Mouse (Mus musculus) ES-Bruce4 (cell line): ENCODE data around the gene Mtnr1b. TPM values are rescaled to one million over a fixed set of nuclear protein-coding genes. Genes with fewer than 3 reads are reported as not detected.

Source experiments
- H3K27ac ChIP-seq: 2 replicates; pipeline ENCODE4 v1.5.1; 2012; ENCODE audit warnings: low read length, inconsistent platforms; ENCODE audit not compliant: insufficient read depth
- H3K27me3 ChIP-seq: 2 replicates; pipeline ENCODE4 v1.6.1; 2012; ENCODE audit warnings: mild to moderate bottlenecking, low read length, inconsistent platforms; ENCODE audit not compliant: control insufficient read depth, poor library complexity, insufficient read depth, severe bottlenecking
- H3K36me3 ChIP-seq: 2 replicates; pipeline ENCODE4 v1.6.1; 2012; ENCODE audit warnings: inconsistent platforms, mild to moderate bottlenecking, low read length, moderate library complexity; ENCODE audit not compliant: control insufficient read depth, poor library complexity, insufficient read depth, severe bottlenecking
- H3K4me1 ChIP-seq: one replicate; pipeline ENCODE4 v1.8.1; 2011; ENCODE audit warnings: low read length; ENCODE audit not compliant: control insufficient read depth, insufficient read depth
- H3K4me3 ChIP-seq: 2 replicates; pipeline ENCODE4 v1.5.1; 2011; ENCODE audit warnings: low read depth, mild to moderate bottlenecking, low read length
- H3K9ac ChIP-seq: 2 replicates; pipeline ENCODE4 v1.6.1; 2012; ENCODE audit warnings: low read depth, mild to moderate bottlenecking, inconsistent platforms; ENCODE audit not compliant: poor library complexity, severe bottlenecking
- H3K9me3 ChIP-seq: replicated peaks from 2 replicates; pipeline ENCODE4 v1.6.1; 2012; ENCODE audit warnings: mild to moderate bottlenecking, low read length, inconsistent platforms; ENCODE audit not compliant: control insufficient read depth, poor library complexity, insufficient read depth, severe bottlenecking
- CTCF ChIP-seq: IDR thresholded peaks from one replicate; pipeline ENCODE4 v1.8.1; 2011; ENCODE audit warnings: low read depth, low read length
- EP300 ChIP-seq: IDR thresholded peaks from 2 replicates; pipeline ENCODE4 v1.6.1; 2011; ENCODE audit warnings: low read depth, low read length; ENCODE audit not compliant: insufficient read depth
- POLR2A ChIP-seq: IDR thresholded peaks from one replicate; pipeline ENCODE4 v1.8.1; 2011; ENCODE audit warnings: low read length; ENCODE audit not compliant: insufficient read depth
- polyA plus RNA-seq: library from polyadenylated mRNA; stranded (reverse); fragments of >200 nt; gene quantifications from 2 replicates; pipeline ENCODE4 v1.2.4, GENCODE M21; 2011; ENCODE audit warnings: low read depth; ENCODE audit not compliant: missing spikeins, insufficient read depth, insufficient read length

The Mtnr1b gene
- polyA plus RNA-seq, 1 experiment = not detected

DNA sequence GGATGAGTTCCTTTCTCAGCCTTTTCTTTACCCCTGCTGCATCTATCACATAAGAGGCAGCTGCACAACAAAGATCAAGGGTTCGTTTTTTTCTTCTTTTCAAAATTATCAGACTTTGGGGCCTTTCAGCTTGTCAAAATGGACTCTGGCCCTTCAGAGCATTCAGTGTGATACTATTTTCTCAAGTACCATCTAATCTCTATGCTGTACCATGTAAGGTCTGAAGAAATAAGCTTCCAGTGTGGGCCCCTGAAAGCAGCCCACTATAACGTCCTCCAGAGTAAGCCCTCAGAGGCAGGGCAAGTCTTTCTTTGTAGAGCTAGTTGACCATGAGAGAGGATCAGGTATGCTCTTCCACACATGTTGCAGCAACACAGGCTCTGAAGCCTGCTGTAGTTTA, 87.7 kb downstream of the Mtnr1b start:
- Histone ChIP-seq H3K9ac (no peak overlapping the region), H3K36me3 (no peaks in the 10 kb centered on the region), H3K27me3 (no peaks in the 10 kb centered on the region), H3K9me3 (no peaks in the 10 kb centered on the region), H3K4me3 (no peak overlapping the region), H3K27ac (no peak overlapping the region), H3K4me1 (no peaks in the 10 kb centered on the region)
- TF ChIP-seq CTCF = no peak
- no peak for TF ChIP-seq EP300
- no peak for TF ChIP-seq POLR2A

DNA sequence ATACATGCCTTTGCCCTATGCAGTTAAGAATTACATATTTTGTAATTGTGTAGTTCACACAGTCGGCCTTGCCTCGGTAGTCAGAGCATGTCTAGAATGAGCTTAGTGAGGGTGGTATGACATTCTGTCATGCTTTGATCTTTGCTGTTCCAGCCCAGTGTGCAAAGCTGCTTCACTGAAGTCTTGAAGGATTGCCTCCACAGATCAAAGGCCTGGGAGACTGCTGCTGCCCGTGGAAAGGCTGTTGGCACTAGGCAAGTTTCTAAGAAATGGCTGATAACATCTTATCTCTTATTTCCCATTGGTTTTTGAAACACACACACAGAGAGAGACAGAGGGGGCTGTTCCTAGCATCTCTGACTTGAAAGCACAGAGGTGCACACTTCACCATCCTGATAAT, 88.2 kb downstream of the Mtnr1b start:
- Histone ChIP-seq H3K4me3 (no peak overlapping the region), H3K4me1 (no peaks in the 10 kb centered on the region), H3K27me3 (no peaks in the 10 kb centered on the region), H3K36me3 (no peaks in the 10 kb centered on the region), H3K9ac (no peak overlapping the region), H3K27ac (no peak overlapping the region), H3K9me3 (no peaks in the 10 kb centered on the region)
- TF ChIP-seq POLR2A = no peak
- TF ChIP-seq EP300 = no peak
- TF ChIP-seq CTCF = no peak

DNA sequence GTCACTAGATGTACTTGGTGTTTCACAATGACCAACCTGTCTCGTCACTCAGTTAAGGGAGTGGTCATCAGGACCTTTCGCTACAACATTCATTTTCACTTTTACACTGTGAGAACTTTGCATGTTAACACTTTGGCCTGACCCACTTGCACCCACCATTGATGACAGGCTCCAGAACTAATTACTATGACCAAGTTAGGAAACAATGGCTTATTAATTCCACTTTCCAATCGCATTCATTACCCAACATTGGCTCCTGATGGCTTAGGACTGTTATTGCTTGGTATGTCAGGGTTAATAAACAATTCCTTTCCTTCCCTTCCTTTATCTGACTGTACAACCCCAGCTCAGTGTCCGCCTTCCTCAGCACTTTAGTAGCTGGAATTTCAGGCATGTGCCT, 92.4 kb downstream of the Mtnr1b start:
- H3K4me1 ChIP-seq = no peaks in the 10 kb centered on the region
- H3K4me3 ChIP-seq = no peak overlapping the region
- no peak overlapping the region for H3K9ac ChIP-seq
- no peaks in the 10 kb centered on the region for H3K27me3 ChIP-seq
- H3K27ac ChIP-seq = no peak overlapping the region
- no peaks in the 10 kb centered on the region for H3K36me3 ChIP-seq
- TF ChIP-seq POLR2A (no peak), CTCF (no peak), EP300 (no peak)
- H3K9me3 ChIP-seq = no peaks in the 10 kb centered on the region

DNA sequence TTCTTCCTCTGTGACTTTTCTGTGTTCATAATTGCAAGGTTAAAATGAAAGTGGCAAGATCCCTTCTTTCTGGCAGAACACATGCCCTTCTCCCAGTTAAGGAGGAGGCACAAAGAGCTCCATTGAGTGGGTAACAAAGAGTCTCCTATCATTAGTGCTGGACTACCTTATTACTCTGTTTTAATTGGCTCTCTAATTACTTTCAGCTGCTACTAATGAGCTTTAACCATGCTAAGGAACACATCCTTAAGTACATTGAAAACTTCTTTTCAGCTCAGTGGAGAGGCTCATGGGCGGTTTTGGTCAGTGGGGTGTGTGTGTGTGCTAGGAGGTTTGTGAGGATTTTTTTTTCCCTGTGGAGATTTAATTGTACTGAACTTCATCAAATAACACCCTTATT, 99.4 kb downstream of the Mtnr1b start:
- Histone ChIP-seq H3K4me3 (no peak overlapping the region), H3K36me3 (no peaks in the 10 kb centered on the region), H3K9ac (no peak overlapping the region), H3K27me3 (no peaks in the 10 kb centered on the region), H3K4me1 (no peaks in the 10 kb centered on the region), H3K27ac (no peak overlapping the region), H3K9me3 (no peaks in the 10 kb centered on the region)
- TF ChIP-seq CTCF (no peak), EP300 (no peak), POLR2A (no peak)

Other genes with a start within 250 kb of the Mtnr1b start
- not detected in 2 replicates for gene Deup1, start 246.6 kb downstream of the Mtnr1b start, polyA plus RNA-seq
- 2.4 and 3.2 TPM in 2 replicates for gene Slc36a4, start 164.8 kb downstream of the Mtnr1b start, polyA plus RNA-seq